Mouse (Mus musculus): Measurements from ENCODE around the gene Eif3a.

The Eif3a gene

DNA sequence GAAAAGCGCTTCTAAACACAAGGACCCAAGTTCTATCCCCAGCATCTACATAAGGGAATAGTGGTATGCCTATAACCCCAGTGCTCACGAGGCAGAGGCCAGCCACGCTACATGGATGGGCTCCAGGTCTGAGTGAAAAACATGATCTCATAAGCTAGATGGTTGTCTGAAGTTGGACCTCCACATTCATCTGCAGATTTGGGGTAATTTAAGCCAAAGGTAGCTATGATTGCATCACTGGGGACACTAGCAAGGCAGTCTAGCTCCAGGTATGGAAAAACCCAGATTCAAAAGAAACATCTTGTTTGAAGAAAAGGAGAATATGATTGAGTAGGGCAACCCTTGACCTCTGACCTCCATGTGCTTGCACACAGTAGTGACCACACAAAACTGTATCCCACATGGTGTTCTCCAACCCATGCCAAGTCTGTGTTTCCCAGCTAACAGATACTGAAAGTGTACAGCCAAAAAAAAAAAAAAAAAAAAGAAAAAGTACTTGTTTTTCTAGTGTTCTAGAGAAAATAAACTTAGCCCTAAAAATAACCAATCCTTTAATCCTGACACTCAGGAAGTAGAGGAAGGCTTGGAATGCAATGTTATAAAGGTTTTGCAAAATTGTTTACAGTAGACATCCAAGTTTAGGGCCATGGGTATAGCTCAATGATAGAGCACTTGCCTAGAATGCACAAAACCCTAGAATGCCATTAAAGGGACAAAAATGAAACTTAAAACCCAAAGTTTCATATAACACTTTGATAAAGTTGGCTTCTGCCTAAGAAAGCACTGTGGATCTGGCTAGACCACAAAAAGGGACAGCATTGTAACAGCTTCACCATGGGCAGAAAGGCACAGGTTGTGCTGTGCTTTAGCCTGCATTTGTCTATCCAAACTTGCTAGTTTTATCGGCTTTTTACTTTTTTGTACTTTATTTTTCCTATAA is 31.3 kb downstream of the Eif3a start:
- DNase-seq (ENCODE audit: low spot score in 2 of 2) = no peak

GRCm38 (mm10) chr19:60757099-60757785 is 33.2 kb downstream of the Eif3a start:
- no peak for DNase-seq (ENCODE audit: low spot score in 2 of 2)

DNA sequence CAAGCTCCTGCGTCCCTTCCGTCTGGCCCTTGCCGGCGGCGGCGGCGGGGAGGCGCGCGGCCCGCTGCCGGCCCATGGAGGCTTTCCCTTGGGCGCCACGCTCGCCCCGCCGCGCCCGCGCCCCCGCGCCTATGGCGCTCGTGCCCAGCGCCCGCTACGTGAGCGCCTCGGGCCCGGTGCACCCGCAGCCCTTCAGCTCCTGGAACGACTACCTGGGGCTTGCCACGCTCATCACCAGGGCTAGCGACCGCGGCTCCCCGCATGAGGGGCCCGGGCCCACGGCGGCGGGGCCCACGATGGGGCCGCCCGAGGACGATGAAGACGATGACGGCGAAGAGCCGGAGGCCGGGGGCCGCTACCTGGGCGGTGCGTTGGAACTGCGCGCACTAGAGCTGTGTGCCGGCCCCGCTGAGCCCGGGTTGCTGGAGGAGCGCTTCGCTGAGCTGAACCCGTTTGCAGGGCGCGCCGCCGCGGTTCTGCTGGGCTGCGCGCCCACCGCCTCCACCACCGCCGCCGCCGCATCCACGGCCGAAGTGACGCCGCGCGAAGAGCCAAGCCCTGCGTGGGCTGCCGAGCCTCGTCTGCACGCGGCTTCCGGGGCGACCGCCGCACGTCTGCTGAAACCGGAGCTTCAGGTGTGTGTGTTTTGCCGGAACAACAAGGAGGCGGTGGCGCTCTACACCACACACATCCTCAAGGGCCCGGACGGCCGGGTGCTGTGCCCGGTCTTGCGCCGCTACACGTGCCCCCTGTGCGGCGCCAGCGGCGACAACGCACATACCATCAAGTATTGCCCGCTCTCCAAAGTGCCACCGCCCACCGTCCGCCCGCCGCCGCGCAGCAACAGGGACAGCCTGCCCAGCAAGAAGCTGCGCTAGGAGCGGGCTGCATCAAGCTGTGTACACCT is 34.0 kb downstream of the Eif3a start:
- peak; percentile 14 to 50 for DNase-seq (ENCODE audit: low spot score in 2 of 2)

DNA sequence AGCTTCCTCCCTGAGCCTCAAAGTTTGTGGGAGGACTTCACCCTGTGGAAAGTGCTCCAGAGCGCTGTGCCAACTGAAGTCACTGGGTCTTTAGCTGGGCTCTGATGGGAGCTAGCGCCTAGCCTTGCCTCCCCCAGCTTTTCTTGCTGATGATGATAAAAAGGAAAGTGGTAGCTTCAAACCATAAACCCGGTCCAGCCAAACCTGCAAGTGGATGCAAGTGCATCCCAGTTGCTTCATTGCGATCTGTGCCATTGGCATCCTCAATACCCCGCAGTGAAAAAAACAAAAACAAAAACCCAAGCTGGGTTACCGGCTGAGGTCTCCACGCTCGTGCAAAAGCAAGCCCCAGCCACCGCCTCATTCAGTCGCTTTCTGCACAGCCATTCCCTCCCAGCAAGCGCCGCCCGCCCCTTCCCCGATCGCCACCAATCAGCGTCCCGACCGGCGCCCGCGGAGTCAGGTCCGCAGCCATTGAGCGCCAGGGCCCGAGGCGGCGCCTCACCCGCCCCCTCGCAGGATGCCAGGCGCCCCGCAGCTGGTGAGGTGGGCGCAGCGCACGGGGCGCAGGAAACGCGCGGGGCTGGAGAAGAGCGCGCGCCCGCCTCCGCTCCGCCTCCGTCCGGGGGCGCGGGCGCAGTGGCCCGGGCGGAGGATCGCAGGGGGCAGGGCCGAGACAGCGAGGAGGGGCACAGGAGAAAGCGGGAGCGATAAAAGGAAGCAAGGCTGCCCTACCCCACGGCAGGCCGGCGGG is 34.8 kb downstream of the Eif3a start, which contains the start of gene Nanos1:
Nanos1 (plus strand) TSS at position 550 of the 754 bp plus-strand sequence.
- peak; percentile 76 to 81 for DNase-seq (ENCODE audit: low spot score in 2 of 2)

DNA sequence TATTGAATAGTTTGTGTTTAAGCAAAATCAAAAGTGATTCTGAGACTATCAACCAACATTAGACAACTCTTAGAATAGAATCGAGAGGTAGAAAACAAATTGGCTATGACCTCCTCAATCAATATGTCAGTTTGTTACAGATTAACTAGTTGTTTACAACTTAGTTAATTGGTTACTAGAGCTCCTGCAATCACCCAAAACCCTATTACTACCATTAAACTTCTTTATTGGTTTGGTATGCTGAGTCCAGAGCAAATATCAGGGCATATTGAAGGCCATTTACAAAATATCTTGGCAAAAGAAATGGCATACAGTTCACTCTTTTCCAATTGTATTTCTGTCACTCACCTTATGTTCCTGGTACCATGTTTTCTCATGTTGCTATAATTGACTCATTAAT is 42.7 kb downstream of the Eif3a start:
- no peak for DNase-seq (ENCODE audit: low spot score in 2 of 2)

- DNase-seq (ENCODE audit: low spot score in 2 of 2) = no peak
These were observed 46.5 kb downstream of the Eif3a start for GRCm38 (mm10) chr19:60743767-60744547.

DNA sequence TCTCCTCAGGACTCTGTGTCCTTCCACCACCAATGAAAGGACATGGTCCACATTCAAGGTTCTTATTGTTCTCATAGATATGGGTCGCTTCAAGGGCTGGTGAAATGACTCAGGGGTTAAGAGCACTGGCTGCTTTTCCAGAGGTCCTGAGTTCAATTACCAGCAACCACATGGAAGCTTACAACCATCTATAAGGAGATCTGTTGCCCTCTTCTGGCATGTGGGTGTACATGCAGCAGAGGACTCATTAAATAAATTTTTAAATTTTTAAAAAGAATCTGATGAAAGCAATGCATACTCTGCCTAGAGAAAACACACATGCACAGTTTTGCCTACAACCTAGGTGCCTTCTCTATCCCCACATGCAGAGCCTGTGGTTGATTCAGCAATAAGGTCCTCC is 49.9 kb downstream of the Eif3a start:
- no peak for DNase-seq (ENCODE audit: low spot score in 2 of 2)

DNA sequence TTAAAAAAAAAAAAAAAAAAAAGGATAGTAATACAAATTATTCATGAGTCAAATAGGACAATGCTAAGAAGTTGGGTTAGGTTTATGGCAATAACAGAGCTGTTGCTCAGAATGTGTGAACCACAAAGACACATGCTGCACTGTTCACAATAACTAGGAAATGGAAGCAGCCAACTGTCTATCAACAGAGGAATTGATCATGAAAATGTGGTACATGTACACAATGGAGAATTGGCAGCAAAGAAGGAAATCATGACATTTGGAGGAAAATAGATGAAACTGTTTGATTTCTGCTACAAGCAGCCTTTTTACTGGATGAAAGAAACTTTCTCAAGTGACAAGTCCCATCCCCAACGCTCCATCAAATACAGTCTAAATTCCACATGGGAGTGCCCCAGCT is 58.5 kb downstream of the Eif3a start:
- DNase-seq (ENCODE audit: low spot score in 2 of 2) = no peak

- DNase-seq (ENCODE audit: low spot score in 2 of 2) = no peak
These were observed 59.2 kb downstream of the Eif3a start for GRCm38 (mm10) chr19:60731299-60731698.

DNA sequence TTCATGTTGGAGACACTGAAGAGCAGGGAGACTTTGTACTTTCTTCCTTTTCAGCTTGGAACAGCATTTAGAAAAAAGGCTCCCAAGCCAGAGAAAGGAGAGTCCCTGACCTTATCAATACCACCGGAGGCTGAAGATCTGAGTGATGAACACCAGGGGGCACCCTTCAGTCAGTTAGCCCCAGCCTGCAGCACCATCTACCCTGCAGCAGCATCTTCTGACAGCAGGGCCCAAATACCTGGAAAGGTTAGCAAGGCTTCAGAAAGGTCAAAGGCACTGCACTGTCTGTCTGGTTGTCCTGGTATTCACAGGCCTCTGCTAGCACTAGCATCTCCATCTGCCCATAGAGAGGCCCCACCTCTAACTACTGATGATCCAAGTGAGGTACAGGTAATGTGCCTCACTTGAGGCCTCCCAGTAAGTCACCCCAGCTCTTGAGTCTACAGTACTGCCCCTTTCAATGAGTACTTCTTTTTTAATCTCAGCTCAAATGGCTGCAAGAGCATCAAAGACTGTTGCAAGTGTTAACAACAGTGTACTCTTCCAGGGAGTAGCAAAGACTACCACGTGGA is 60.1 kb downstream of the Eif3a start:
- peak in 1 of 2 experiments; percentile 4 for DNase-seq (ENCODE audit: low spot score in 2 of 2)

DNA sequence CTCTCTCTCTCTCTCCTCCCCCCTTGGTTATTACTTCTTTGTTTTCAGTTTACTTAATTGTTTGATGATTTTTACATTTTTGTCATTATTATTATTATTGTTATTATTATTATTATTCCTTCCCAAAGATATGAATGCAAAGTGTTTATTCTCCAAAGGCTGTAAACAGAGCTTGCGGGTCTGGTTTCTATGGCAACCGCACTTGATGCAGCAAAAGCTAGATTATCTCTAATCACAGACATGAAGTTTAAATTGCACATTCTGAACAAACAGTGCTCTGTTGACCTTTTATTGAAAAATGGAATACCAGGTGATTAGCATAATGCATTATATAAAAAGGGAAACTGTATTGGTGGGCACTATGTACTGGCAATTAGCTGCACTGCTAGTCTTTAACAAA is 74.1 kb downstream of the Eif3a start:
- no peak for DNase-seq (ENCODE audit: low spot score in 2 of 2)

GRCm38 (mm10) chr19:60712577-60712976 is 77.9 kb downstream of the Eif3a start:
- no peak for DNase-seq (ENCODE audit: low spot score in 2 of 2)
